Mouse (Mus musculus) kidney, postnatal 36 days (tissue): ENCODE measurements around the gene Mettl8.

ENCODE experiments used
- DNase-seq, 2 experiments: peaks; one replicate each; pipeline ENCODE4 v3.0.0; 2021 to 2022; ENCODE audit warnings: mixed read lengths in 2 of 2

Mettl8 gene

DNA sequence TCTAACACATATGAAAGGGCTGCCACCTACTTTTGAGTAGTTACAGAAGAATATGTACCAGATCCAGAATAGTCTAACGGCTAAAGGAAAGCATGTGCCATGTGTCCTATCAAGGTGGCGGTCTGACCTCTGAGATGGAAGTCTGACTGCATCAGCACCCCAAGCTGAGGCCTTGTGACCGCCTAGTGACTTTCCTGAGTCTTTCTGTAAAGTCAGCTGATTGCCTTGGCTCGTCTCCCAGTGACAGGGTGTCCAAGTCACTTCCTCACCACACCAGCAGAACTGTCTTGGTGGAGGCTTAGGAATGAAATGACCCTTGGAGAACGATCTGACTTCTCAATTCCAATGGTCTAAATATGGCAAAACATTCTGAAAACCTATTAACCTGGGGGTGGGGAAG lies 77.1 kb downstream of the Mettl8 start:
- peak; percentile 92 to 93 for DNase-seq

DNA sequence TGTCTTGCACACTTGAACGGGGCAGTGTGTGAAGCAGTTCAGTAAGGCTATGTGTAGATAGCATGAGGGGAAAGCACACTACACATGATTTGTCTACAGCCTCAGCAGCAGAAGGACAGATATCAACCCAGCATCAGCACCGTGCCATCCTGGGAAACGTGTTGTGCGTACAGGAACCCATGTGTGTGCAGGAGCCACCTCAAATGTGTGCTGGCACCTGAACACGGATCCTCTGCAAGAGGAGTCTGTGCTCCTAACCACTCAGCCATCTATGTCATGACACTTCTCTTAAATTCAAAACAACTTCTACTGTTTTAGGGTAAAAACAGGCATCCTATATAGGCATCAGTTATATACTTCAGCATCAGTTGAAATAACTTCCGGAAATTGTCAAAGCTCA lies 80.6 kb downstream of the Mettl8 start:
- DNase-seq, result no peak

DNA sequence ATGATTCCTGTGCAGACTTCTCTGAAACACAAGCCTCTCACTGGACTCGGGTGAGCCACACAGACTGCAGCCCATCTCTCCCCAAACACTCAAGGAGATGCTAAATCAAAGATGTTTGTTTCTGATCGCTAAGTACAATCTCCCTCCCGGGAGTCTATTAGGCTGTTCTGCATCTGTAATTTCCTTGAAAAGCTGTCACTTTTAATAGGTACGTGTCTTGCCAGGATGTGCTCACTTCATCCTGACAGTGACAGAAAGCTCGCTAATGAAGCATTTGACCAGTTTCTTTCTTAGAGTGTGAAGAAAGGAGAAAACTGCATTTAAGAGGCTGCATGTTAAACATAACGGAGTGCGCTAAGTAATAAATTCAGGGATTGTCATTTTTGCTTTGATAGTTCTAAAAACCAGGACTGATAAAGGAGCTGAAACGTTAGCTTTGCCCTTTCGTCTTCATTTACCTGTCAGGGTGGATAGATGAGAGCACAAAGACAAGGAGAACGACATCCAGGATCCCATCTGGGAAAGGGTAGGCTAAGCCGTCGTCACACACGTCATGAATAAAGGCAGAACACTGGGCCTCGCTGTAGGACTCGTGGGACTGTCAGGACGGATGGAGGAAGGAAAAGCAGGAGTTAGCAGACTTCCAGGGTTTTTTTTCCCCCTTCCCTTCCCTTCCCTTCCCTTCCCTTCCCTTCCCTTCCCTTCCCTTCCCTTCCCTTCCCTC lies 82.4 kb downstream of the Mettl8 start:
- no peak for DNase-seq

DNA sequence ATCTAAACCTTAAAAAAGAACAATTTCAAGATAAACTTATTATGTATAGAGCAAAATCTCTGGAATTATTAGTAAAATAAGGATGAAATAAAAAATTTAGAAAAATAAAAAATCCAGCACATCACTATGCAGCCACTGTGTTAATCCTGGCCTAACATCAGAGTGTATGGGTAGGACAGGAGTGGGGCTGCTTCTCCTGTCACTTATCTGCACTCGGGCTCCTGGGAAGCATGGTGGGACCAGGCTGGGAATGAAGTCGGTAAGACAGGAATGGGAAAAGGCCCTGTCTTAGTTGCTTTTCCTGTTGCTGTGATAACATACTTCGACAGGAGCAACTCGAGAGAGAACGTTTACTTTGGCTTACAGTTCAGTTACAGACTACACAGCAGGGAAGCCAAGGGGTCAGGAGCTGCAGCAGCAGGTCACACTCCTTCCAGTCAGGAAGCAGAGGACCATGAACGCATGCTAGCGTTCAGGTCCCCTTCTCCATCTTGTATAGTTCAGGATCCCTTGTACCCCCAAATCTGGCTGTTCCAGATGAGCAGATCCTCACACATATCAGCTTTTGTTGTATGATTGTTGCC lies 85.1 kb downstream of the Mettl8 start:
- DNase-seq, result no peak

DNA sequence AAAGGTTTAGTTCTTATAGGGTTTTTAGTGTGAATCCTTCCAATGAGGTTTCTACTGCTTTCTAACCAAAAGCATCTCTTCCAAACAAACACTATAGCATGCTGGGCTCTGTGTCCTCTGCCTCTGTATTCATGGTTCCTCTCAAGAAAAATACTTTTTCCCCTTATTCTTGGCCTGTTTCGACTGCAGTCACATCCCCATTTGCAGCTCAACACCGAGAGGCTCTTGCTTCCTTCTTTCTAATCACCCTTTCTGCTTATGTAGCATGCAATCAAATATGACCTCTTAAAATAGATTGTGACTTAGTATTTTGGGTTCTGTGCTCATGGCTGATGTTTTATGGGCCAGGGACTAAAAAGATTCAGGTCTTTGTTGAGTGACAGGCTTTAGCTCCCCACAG lies 87.1 kb downstream of the Mettl8 start:
- no peak for DNase-seq

DNA sequence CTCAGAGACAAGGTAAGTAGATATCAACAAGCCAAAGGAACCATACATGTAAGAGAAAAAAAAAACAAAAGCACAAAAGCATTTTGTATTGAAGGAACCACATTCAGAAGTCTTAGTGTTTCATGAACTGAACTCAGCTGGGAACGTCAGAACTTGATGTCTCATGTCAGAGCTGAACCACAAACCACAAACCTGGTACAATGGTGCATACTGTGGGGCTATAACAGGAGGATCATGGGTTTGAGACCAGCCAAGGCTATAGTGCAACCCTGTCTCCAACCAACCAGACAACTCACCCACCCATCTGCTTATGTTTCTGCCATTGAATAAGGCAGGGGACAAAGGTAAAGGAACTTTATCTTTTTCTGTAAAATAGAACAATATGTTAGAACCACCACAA lies 88.2 kb downstream of the Mettl8 start:
- no peak for DNase-seq

DNA sequence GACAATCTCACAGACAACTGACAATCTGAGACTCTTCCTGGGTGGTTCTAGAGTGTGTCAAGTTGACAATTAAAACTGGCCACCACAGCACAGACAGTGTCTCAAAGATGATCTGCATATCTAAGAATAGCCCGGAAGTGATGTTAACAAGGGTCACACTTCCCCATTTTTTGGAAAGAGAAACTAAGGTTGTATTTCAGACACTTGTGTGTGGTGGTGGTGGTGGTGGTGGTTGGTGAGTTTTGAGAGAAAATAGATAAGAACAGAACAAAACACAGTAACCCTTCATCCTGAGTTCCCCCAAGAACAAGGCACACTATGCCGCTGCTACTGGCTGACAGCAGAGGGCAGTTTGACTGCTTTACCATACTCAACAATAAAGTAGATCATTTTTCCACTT lies 90.6 kb downstream of the Mettl8 start:
- no peak for DNase-seq

DNA sequence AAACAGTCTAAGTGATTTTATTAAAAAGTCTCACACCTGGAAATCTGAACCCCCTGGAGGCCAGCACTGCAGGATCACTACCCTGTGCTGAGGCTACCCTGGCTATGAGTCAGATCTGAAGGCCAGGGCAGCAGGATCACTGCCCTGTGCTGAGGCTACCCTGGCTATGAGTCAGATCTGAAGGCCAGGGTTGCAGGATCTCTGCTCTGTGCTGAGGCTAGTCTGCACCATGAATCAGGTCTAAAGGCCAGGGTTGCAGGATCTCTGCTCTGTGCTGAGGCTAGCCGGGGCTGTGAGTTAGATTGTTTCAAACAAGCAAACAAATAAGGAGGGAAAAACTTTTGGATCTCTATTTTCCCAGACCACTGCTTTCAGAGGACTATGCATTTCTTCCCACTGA lies 92.5 kb downstream of the Mettl8 start:
- DNase-seq, result peak in 1 of 2 experiments; percentile 8

DNA sequence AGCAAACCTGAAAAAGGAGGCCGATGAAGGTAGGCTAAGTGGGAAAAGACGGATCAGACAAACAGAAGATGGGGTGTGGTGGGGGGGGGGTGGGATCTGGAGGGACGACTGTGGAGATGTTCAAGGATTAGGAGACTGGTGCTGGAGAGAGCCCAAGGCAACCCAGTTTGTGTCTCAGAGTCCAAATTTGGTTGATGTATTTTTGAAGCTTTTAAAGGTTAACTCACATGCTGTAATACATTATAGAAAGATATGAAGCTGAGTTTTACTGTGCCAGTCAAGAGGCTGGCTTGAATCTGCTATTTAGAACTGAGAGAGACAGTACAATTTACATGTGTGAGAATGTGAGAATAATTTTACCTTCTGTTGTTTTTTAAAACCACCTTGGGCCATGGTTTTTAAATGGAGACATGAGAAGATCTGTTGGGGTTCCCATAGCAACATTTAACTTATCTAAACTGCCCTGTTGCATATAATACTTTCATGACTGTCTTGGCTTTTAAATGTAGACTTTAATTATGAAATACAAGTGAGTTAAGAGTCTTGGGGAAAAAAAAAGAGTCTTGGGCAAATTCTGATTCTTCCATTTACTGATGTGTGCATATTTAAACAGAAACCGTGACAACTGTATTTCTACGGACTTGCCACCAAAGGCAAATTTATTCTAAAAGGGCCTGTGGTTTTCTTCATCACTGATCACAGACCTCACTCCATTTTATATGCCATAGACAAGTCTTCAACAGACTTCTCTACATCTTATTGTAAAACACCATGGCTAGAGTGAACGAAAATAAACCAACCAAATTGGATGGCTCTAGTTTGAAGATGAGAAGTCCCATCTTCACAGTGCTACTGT lies 94.1 kb downstream of the Mettl8 start:
- DNase-seq, result peak in 1 of 2 experiments; percentile 8

DNA sequence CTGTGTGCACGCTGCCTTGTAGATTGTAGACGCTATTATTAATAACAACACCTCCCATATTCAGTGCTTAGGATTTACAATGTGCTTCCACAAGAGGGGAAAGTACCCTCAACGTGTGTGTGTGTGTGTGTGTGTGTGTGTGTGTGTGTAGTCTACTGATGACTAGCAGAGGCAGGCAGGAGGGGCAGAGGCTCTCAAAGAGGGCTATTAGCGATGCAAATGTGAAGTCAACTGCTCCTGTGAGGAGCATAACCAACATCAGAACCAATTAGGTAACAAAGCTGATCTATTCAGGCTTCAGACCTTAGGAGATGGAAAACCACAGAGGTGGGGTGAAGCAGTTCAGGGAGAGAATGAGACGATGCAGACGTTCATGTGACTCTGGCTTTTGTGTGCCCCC lies 95.3 kb downstream of the Mettl8 start:
- DNase-seq, result no peak

DNA sequence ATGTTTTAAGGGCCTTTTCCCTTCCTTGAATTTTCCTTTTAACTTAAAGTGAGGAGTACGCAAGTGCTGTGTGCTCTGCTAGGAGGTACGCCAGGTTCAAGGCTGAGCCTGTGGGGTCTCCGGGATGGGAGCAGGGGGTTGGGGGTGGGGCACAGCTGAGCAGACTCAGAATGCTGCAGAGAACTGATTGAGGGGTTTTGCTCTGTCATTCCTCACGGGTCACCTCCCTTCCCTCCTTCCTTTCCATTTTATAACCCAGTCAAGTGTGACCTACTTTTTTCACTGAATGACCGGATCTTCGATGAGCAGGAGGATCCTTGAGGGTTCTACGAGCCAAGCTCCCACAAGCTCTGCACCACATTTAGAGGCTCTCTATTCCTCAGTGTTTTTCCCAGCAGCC lies 96.0 kb downstream of the Mettl8 start:
- DNase-seq, result no peak

DNA sequence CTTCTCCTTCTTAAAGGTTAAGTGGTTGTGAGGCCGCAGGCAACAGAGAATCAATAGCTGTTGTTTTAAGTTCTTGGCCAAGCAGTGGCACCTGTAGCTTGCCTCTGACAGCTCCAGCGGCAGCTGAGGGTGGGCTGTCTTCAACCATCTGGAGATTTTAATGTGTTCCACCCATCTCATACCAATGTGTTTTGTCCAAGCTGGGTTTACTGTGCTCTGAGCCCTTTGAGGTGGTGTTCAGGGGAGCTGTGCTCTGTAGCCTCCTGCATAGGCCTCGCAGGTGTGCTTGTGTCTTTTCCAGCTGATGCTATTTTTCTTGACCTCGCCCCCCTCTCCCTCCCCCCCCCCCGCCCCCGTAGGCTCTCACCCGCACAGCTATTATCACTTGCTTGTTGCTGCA lies 96.8 kb downstream of the Mettl8 start:
- DNase-seq, result no peak

DNA sequence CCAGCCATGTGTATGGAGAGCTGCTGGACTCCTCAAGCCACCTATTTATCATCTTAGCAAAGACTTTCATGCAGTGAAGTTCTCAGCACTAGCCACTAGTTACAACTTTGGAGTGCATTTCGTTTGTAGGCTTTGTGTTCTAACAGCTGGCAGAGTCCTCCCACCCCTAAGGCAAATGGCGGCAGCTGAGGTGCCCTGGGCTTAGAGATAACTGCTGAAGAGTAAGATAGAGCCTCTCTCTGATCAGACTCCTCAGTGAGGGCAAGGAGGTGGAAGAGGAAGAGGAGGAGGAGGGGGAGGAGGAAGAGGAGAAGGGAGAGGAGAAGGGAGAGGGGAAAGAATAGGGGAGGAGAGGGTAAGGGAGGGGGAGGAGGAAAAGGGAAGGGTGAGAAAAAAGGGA lies 101.8 kb downstream of the Mettl8 start:
- DNase-seq, result no peak

DNA sequence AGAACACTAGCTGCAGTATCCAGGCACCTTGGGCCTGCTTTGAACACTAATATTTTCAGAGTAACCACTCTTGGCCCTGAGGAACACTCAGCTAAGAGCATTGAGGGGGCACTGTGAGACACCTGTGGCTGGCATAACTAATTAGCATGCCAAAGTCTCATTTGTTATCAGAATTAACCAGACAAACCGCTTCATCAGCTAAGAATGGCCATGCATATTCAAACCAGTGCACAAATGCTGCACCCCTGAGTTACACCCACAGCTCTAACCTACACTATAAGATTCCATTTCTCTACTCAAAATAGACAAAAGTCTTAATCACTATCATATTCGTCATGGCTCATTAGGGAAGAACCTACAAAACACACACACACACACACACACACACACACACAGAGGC lies 103.4 kb downstream of the Mettl8 start:
- DNase-seq, result no peak

DNA sequence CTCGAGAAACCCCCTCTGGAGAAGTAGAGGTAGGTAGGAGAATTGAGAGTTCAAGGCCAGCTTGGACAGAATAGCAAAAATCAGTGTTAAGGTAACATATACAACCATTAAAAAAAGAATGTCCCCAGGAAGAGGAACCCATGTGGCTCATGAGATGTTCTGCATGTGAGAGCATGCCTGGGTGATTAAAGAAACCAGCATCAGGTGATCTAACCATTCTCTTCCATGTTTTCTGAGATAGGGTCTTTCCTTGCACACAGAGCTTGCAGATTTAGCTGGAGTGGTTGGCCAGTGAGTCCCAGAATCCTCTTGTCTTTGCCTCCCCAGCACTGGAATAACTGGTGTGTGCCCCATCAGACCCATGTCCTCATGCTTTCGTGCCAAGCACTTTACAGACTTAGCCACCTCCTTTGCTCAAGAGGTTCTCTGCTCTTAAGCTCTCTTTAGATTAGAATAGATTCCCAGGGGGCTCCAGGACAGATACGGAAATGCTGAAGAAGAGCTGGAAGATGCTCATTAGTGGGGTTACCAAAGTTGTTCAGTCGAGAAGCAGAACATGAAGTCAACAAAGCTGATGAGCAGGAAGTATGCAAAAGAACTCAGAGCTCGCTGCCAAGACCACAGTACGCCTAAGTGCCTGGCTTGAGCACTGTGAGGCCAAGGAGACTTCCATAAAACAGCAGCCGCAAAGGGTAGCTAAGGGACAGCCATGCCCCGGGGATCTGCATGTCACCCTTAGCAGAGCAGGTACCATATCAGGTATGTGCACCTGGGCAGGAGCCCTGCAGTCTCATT lies 110.7 kb downstream of the Mettl8 start:
- DNase-seq, result peak; percentile 26 to 34

DNA sequence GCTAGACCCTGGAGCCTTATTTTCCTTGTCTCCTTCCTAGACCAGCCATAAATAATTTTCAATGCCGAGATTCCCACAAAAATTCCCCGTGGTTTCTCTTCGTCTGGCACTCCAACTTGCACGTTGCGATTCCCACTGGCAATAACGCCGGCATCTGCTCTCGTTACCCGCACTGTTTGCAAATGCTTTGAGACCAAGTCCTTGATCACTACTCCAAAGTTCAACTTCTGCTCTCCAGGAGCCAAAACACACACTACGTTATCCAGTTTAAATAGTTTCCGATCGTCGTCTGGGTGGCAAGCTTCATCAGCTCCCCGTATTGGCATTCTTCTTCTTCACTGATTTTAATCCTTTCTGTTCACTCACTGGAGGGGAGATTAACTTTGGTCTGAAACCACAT lies 114.6 kb downstream of the Mettl8 start:
- peak; percentile 39 to 59 for DNase-seq

DNA sequence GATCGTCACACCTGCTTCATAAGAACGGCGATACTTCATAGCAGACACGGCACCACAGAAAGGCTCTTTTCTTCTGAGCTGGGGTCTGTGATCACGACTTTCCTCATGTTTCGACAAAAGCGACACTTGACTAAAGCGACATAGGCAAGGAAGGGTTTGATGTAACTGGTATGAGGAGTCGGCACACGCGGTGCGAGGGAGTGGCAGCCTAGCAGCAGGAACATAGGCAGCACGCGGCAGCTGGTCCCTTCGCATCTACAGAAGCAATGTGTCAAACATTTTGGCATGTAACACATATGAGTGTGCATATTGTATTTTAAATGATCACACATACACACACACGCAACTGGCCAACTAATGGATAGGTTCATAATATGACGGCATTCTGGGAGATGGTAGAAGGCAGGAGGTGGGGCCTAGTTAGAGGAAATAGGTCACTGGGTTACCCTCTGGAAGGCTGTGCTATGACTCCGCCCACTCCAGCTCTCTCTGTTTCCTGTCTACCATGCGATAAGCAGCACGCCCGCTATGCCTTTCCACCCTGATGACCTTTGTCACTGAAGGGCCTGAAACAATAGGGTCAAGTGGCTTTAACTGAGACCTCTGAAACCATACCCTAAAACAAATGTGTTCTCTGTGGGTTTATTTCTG lies 116.4 kb downstream of the Mettl8 start:
- no peak for DNase-seq

DNA sequence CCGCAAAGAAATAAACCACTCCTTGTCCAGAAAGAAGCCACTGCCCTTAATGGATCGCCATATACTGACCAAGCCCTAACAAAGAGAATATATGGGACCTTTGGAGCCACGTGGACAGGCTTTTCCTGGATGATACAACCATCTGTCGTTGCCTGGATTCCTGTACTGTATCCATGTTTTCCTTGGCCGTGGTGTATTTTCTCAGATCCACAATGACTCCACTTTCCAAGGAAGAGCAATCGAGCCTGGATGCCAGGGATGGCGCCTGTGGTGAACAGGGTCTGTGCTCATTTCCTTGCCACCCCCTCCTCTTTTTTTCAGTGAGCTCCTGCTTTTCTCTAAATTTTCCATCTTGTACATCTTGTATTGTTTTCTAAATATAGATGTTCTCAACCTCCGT lies 120.6 kb downstream of the Mettl8 start:
- DNase-seq, result no peak

DNA sequence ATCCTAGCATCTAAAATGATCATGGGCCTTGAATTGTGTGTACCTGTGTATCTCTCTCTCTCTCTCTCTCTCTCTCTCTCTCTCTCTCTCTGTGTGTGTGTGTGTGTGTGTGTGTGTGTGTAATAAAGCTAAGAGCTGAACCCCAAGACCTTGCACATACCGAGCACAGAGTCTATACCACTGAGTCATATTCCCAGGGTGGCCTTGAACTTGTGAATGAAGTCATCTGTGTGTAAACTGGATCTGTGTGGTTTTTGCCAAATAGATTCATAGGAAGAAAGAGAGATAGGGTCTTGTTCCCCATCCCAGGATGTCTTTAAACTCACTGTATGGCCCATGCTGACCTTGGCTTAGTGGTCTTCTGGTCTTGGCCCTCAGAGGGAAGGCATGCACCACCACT lies 121.9 kb downstream of the Mettl8 start:
- no peak for DNase-seq

DNA sequence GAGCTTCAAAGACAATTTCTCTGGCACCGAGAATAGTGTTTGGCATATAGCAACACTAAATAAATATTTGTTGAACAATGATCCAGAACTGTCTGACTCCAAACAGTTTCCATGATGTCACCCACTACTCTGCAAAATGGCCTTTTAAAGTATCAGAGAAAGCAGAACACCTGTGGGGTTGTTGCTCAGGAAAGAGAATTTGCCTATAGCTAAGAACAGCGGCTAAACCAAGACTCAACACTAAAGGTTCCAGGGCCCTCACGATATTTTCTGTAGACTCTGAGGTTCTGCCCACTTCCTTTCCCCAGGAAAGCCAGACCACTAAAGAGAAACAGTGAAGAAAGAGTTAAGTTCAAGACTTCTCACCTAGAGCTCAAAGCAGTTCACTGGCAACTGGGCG lies 122.4 kb downstream of the Mettl8 start:
- DNase-seq, result no peak

DNA sequence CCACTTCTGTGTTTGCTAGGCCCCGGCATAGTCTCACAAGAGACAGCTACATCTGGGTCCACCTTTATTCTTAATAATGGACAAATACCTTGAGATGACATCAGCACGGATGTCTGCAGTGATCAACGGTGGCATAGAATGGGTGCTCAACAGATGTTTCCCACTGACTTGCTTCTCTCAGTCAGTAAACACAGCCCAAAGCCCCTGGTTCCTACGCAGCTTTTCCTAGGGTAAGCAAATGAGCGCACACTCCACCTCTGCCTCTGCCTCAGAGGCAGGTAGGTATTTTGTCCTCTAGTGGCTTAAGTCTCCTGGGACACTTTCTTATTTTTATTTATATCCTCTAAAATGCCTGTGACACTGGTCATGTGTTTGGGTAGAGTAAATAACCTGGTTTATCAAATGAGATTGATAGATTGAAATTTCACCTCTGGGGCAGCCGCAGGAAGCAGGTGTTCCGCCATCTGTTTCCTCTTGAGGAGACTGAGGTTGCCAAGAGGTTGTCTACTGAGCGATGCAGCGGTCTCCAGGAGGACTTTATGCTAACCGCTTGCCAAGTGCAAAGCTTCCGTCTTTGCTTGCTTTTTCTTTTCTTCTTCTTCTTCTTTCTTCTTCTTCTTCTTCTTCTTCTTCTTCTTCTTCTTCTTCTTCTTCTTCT lies 124.6 kb downstream of the Mettl8 start:
- DNase-seq, result peak; percentile 13 to 34

DNA sequence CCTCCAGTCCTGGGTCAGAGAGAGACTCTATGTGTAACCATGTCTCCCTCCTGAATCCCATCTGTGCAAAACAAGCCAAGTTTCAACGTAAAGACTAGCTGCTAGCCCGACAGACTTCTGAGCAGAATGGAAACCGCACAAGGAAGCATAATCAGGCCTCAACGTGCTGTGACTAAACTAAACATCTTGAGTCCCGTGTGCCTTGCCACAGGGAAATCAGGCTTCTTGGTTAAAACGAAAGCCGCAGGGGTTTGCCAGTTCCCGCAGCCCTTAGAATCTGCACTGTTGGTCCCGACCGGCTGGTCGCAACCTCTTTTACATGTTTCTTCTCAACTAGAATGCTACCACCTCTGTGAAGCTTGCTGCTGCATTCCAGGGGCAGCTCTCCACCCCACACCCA lies 125.7 kb downstream of the Mettl8 start:
- no peak for DNase-seq
